In the genomic region with DNA sequence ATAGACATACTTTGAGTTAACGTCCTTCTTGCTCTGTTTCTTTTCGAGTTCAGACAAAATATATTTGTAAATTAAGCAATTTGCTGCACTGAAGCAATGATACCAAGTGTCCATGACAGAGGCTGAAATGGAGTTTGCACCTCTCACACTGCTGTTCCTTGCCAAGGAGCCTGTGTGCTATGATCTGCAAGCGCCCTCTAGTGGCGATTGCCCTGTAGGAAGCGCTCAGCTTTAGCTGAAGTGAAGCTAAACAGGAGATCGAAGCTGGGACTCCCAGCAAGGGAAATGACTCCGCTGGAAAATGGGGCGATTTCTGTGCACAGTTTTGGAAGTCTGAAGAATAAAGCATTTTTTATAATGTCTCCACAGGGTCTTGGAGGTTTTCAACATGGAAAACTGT, we compare ENCODE assay signal across 8 mouse cellular contexts.
DNase-seq lines count a peak whose midpoint lies in the region; ATAC-seq and TF ChIP-seq lines count a peak whose summit lies in the region.

No protein-coding gene starts in this region.

- H3K27ac ChIP-seq in heart, adult 2 months = no peak overlapping the region
- no peak overlapping the region for H3K27ac ChIP-seq in kidney, embryonic 14.5 days (ENCODE audit: low read depth, low read length)
- no peak overlapping the region for H3K27ac ChIP-seq in limb, embryonic 13.5 days
- H3K27ac ChIP-seq in stomach, postnatal 0 days (replicated peaks) = no peak overlapping the region

- no peaks in the 10 kb centered on the region for H3K4me1 ChIP-seq in heart, adult 2 months (ENCODE audit: control insufficient read depth, insufficient read depth, low read length)
- H3K4me1 ChIP-seq in kidney, embryonic 14.5 days (ENCODE audit: control insufficient read depth, insufficient read depth, low read length) = no peaks in the 10 kb centered on the region
- no peaks in the 10 kb centered on the region for H3K4me1 ChIP-seq in limb, embryonic 13.5 days
- H3K4me1 ChIP-seq in stomach, postnatal 0 days (replicated peaks; ENCODE audit: control insufficient read depth, insufficient read depth) = no peaks in the 10 kb centered on the region

- H3K79me2 ChIP-seq in heart, adult 2 months (replicated peaks; ENCODE audit: control insufficient read depth, insufficient read depth, low read length) = no peaks in the 10 kb centered on the region

- intact Hi-C loops in heart, adult 2 months (cut with DNase I) = loop anchor here (1.0 to 5.0 kb wide), 2 partner anchors 400 to 640 kb away; no protein-coding TSS in a partner anchor

- H3K4me2 ChIP-seq in kidney, embryonic 14.5 days (replicated peaks; ENCODE audit: low read depth, low read length) = no peak overlapping the region
- no peak overlapping the region for H3K4me2 ChIP-seq in limb, embryonic 13.5 days (replicated peaks)
- no peak overlapping the region for H3K4me2 ChIP-seq in stomach, postnatal 0 days (replicated peaks; ENCODE audit: low read depth)

- ATAC-seq in kidney, embryonic 14.5 days (ENCODE audit: low FRiP score, low TSS enrichment) = peak; percentile 89
- ATAC-seq in limb, embryonic 13.5 days (ENCODE audit: low FRiP score, low read depth) = peak; percentile 81; the same call in 1 of the 2 replicates
- peak; percentile 80; the same call in 1 of the 2 replicates for ATAC-seq in stomach, postnatal 0 days (ENCODE audit: low FRiP score, low TSS enrichment)

- H3K27me3 ChIP-seq in heart, adult 2 months (ENCODE audit: control insufficient read depth, insufficient read depth, low read length) = no peaks in the 10 kb centered on the region
- no peaks in the 10 kb centered on the region for H3K27me3 ChIP-seq in kidney, embryonic 14.5 days (ENCODE audit: control insufficient read depth, insufficient read depth, low read length)
- H3K27me3 ChIP-seq in limb, embryonic 13.5 days = 0 out of 2 replicates have a peak, but pooled peaks cover 3% of the 10 kb centered on the region
- H3K27me3 ChIP-seq in stomach, postnatal 0 days (ENCODE audit: control insufficient read depth, insufficient read depth, low read length) = no peaks in the 10 kb centered on the region

- 0 out of 2 replicates have a peak, but pooled peaks have one; percentile 38 for TF ChIP-seq EP300 in heart, adult 2 months (IDR thresholded peaks at IDR 0.05; ENCODE audit: insufficient read depth, low read depth, low read length)
- no peak for TF ChIP-seq EP300 in stomach, postnatal 0 days (optimal IDR thresholded peaks at IDR 0.05)

- no peak overlapping the region for H3K9ac ChIP-seq in heart, adult 2 months (ENCODE audit: low read depth, low read length)
- no peak overlapping the region for H3K9ac ChIP-seq in kidney, embryonic 14.5 days (ENCODE audit: low read depth, low read length)
- no peak overlapping the region for H3K9ac ChIP-seq in limb, embryonic 13.5 days
- no peak overlapping the region for H3K9ac ChIP-seq in stomach, postnatal 0 days (ENCODE audit: low read length)

- peak; percentile 95 for TF ChIP-seq CTCF in heart, adult 2 months (IDR thresholded peaks at IDR 0.05)
- TF ChIP-seq CTCF in stomach, postnatal 0 days (IDR thresholded peaks at IDR 0.05; ENCODE audit: low read depth) = peak; percentile 99

- no peaks in the 10 kb centered on the region for H3K36me3 ChIP-seq in heart, adult 2 months (ENCODE audit: control insufficient read depth, insufficient read depth, low read length)
- H3K36me3 ChIP-seq in kidney, embryonic 14.5 days (ENCODE audit: control insufficient read depth, insufficient read depth, low read length) = no peaks in the 10 kb centered on the region
- no peaks in the 10 kb centered on the region for H3K36me3 ChIP-seq in limb, embryonic 13.5 days
- no peaks in the 10 kb centered on the region for H3K36me3 ChIP-seq in stomach, postnatal 0 days (ENCODE audit: control insufficient read depth, insufficient read depth, low read length)

- TF ChIP-seq POLR2A in heart, adult 2 months (IDR thresholded peaks at IDR 0.05; ENCODE audit: insufficient read depth, low read depth, low read length) = no peak

- peak; percentile 85 for DNase-seq in 3T3-L1 (ENCODE audit: low read depth, low spot score)
- DNase-seq in adrenal gland, postnatal 10 days = peak; percentile 83
- DNase-seq in embryo, embryonic 11.5 days (ENCODE audit: low read depth, low spot score) = peak; percentile 78
- DNase-seq in heart, adult 2 months = peak; percentile 52 to 67
- peak; percentile 78 for DNase-seq in neural tube, embryonic 10.5 days (ENCODE audit: extremely low spot score, low spot score)
- peak; percentile 77 for DNase-seq in stomach, postnatal 0 days (ENCODE audit: low spot score)

- H3K9me3 ChIP-seq in kidney, embryonic 14.5 days (ENCODE audit: control insufficient read depth, low read length) = no peaks in the 10 kb centered on the region
- H3K9me3 ChIP-seq in limb, embryonic 13.5 days = no peaks in the 10 kb centered on the region
- no peaks in the 10 kb centered on the region for H3K9me3 ChIP-seq in stomach, postnatal 0 days (ENCODE audit: control insufficient read depth, low read length)

- 3% methylated on average over 8 of the region's 8 CpGs for WGBS in heart, adult 2 months
- WGBS in kidney, embryonic 14.5 days = 4% methylated on average over 8 of the region's 8 CpGs
- WGBS in limb, embryonic 13.5 days = 4% methylated on average over 8 of the region's 8 CpGs
- WGBS in stomach, postnatal 0 days = 2% methylated on average over 8 of the region's 8 CpGs

- H3K4me3 ChIP-seq in heart, adult 2 months = no peak overlapping the region
- H3K4me3 ChIP-seq in kidney, embryonic 14.5 days (ENCODE audit: low read length) = no peak overlapping the region
- no peak overlapping the region for H3K4me3 ChIP-seq in limb, embryonic 13.5 days
- no peak overlapping the region for H3K4me3 ChIP-seq in stomach, postnatal 0 days (ENCODE audit: low read depth, low read length)
